Mouse (Mus musculus) neural tube, embryonic 15.5 days (tissue): ENCODE measurements around the gene Usp18. TPM values are rescaled to one million over a fixed set of nuclear protein-coding genes. Genes with fewer than 3 reads are reported as not detected.

Source experiments
- ATAC-seq: fragments of 200-750 bp; cut with Nextera tagmentation; 2 replicates; pipeline ENCODE4 v1.8.0; 2017; ENCODE audit warnings: mild to moderate bottlenecking, moderate TSS enrichment, moderate library complexity; ENCODE audit not compliant: low FRiP score
- H3K27ac ChIP-seq: fragments of 300-500 bp; sonication (generic); replicated peaks from 2 replicates; pipeline ENCODE4 v1.5.1; 2015; ENCODE audit warnings: mild to moderate bottlenecking, inconsistent platforms
- H3K27me3 ChIP-seq: fragments of 300-500 bp; sonication (generic); replicated peaks from 2 replicates; pipeline ENCODE4 v1.6.1; 2015; ENCODE audit warnings: inconsistent platforms
- H3K36me3 ChIP-seq: fragments of 300-500 bp; sonication (generic); 2 replicates; pipeline ENCODE4 v1.6.1; 2015; ENCODE audit warnings: inconsistent platforms
- H3K4me1 ChIP-seq: fragments of 300-500 bp; sonication (generic); 2 replicates; pipeline ENCODE4 v1.6.1; 2015; ENCODE audit warnings: inconsistent platforms
- H3K4me2 ChIP-seq: fragments of 300-500 bp; sonication (generic); 2 replicates; pipeline ENCODE4 v1.6.1; 2015; ENCODE audit warnings: inconsistent platforms, mild to moderate bottlenecking, moderate library complexity
- H3K4me3 ChIP-seq: fragments of 300-500 bp; sonication (generic); replicated peaks from 2 replicates; pipeline ENCODE4 v1.5.1; 2015; ENCODE audit warnings: mild to moderate bottlenecking, inconsistent platforms
- H3K9ac ChIP-seq: fragments of 300-500 bp; sonication (generic); replicated peaks from 2 replicates; pipeline ENCODE4 v1.6.1; 2015; ENCODE audit warnings: mild to moderate bottlenecking, inconsistent platforms
- H3K9me3 ChIP-seq: fragments of 300-500 bp; sonication (generic); replicated peaks from 2 replicates; pipeline ENCODE4 v1.6.1; 2016; ENCODE audit warnings: inconsistent platforms
- WGBS: fragments of 180-500 bp; shearing (Covaris S2); methylation state at CpG from one replicate; pipeline ENCODE4 v1.1.7; 2015; ENCODE audit warnings: mixed read lengths; 5-methylcytosine and 5-hydroxymethylcytosine counted together
- polyA plus RNA-seq: library from polyadenylated mRNA; unstranded; fragments of >200 nt; fragmentation: Nextera tagmentation; extraction: Ambion mirVana; gene quantifications from 2 replicates; pipeline ENCODE4 v1.2.1, GENCODE M21; 2015

The Usp18 gene
- polyA plus RNA-seq, 1 experiment from 2014 or later: 1.9 TPM

GRCm38 (mm10) chr6:121226744-121227143 is 19.0 kb upstream of the Usp18 start:
- Histone ChIP-seq H3K9ac (no peak overlapping the region), H3K4me3 (no peak overlapping the region), H3K27ac (no peak overlapping the region), H3K36me3 (no peaks in the 10 kb centered on the region), H3K27me3 (no peaks in the 10 kb centered on the region), H3K4me2 (no peak overlapping the region), H3K4me1 (no peaks in the 10 kb centered on the region), H3K9me3 (no peaks in the 10 kb centered on the region)
- ATAC-seq: no peak
- WGBS: 93% methylated on average over 2 of the region's 2 CpGs

GRCm38 (mm10) chr6:121228421-121228820 is 17.3 kb upstream of the Usp18 start:
- Histone ChIP-seq H3K9ac (no peak overlapping the region), H3K36me3 (no peaks in the 10 kb centered on the region), H3K27me3 (no peaks in the 10 kb centered on the region), H3K9me3 (no peaks in the 10 kb centered on the region), H3K27ac (no peak overlapping the region), H3K4me1 (no peaks in the 10 kb centered on the region), H3K4me3 (no peak overlapping the region), H3K4me2 (no peak overlapping the region)
- 81% methylated on average over 8 of the region's 8 CpGs for WGBS
- ATAC-seq: no peak

GRCm38 (mm10) chr6:121232652-121233051 is 13.1 kb upstream of the Usp18 start:
- Histone ChIP-seq H3K4me3 (no peak overlapping the region), H3K9me3 (no peaks in the 10 kb centered on the region), H3K36me3 (no peaks in the 10 kb centered on the region), H3K9ac (no peak overlapping the region), H3K4me2 (no peak overlapping the region), H3K27ac (no peak overlapping the region), H3K27me3 (no peaks in the 10 kb centered on the region), H3K4me1 (no peaks in the 10 kb centered on the region)
- 76% methylated on average over 1 of the region's 1 CpGs for WGBS
- no peak for ATAC-seq

DNA sequence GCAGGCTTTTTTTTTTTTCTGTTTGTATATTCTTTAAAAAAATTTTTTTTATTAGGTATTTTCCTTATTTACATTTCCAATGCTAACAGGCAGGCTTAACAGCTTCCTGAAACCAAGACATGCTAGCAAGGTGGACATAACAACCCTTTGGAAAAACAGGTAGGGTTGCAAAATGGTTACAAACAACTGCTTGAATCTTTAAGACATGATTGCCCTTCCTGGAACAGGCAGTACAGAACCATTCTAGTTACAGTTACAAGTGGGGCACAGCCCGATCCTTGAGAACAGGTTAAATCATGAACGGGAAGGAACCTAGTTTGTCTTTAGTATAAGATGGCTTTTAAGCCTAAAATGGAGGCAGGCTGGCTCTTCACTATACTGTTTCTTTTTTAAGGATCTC is 9.3 kb upstream of the Usp18 start:
- no peak overlapping the region for H3K4me2 ChIP-seq
- no peaks in the 10 kb centered on the region for H3K9me3 ChIP-seq
- 91% methylated on average over 2 of the region's 2 CpGs for WGBS
- no peak overlapping the region for H3K27ac ChIP-seq
- H3K27me3 ChIP-seq: no peaks in the 10 kb centered on the region
- H3K36me3 ChIP-seq: no peaks in the 10 kb centered on the region
- H3K4me3 ChIP-seq: no peak overlapping the region
- no peak for ATAC-seq
- no peaks in the 10 kb centered on the region for H3K4me1 ChIP-seq
- H3K9ac ChIP-seq: no peak overlapping the region

- Histone ChIP-seq H3K9ac (no peak overlapping the region), H3K4me2 (no peak overlapping the region), H3K4me1 (no peaks in the 10 kb centered on the region), H3K4me3 (no peak overlapping the region), H3K27me3 (0 out of 2 replicates have a peak, but pooled peaks cover under 1% of the 10 kb centered on the region), H3K36me3 (no peaks in the 10 kb centered on the region), H3K9me3 (no peaks in the 10 kb centered on the region), H3K27ac (no peak overlapping the region)
- 92% methylated on average over 4 of the region's 4 CpGs for WGBS
- ATAC-seq: no peak
Measured at GRCm38 (mm10) chr6:121238209-121238608, 7.5 kb upstream of the Usp18 start.

- Histone ChIP-seq H3K36me3 (no peaks in the 10 kb centered on the region), H3K9ac (no peak overlapping the region), H3K4me3 (no peak overlapping the region), H3K4me1 (peaks cover 11% of the 10 kb centered on the region), H3K27ac (no peak overlapping the region), H3K27me3 (0 out of 2 replicates have a peak, but pooled peaks cover 8% of the 10 kb centered on the region), H3K9me3 (no peaks in the 10 kb centered on the region), H3K4me2 (no peak overlapping the region)
- no peak for ATAC-seq
- WGBS: 89% methylated on average over 2 of the region's 2 CpGs
Measured at GRCm38 (mm10) chr6:121241780-121242179, 3.9 kb upstream of the Usp18 start.

DNA sequence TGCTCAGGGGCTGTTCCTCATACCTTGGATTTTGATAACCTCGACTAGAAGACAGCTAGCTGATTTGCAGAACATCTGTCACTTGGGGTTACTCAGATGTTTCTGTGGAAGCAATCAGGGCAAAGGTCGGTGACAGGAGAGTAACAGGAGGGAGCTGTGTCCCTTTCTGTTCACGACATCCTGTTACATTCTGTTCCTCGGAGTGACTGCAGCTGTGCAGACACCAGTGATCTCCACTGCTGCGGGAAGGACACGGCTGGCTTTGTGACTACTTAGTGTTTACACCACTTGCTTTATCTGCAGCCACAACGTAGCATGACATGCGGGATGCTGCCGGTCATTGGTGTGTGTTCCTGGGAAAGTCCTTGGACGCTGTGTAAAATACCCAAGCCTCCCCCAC is 2.5 kb upstream of the Usp18 start:
- Histone ChIP-seq H3K36me3 (no peaks in the 10 kb centered on the region), H3K4me3 (no peak overlapping the region), H3K4me2 (no peak overlapping the region), H3K27ac (no peak overlapping the region), H3K9me3 (no peaks in the 10 kb centered on the region), H3K27me3 (peaks cover 8% of the 10 kb centered on the region; the same call in 1 of the 2 replicates), H3K9ac (no peak overlapping the region), H3K4me1 (peaks cover 11% of the 10 kb centered on the region)
- no peak for ATAC-seq
- 63% methylated on average over 10 of the region's 10 CpGs for WGBS

DNA sequence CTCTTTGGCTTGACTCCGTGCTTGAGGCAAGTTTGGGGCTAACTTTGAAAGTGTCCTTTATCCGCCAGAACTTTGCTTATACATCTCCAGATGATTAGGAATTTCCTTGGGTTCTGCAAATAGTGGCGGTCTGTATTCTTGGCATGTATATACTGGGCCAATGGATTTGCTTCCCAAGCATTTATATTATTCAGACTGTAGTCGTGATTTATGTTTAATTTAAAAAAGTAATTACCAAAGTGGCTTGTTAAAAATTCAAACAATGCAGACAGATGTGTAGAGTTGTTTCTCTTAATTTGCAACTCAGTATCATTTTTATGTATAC is 293 bp downstream of the Usp18 start:
- Histone ChIP-seq H3K27me3 (peaks cover 8% of the 10 kb centered on the region; the same call in 1 of the 2 replicates), H3K9ac (peak overlapping the region; percentile 42)

DNA sequence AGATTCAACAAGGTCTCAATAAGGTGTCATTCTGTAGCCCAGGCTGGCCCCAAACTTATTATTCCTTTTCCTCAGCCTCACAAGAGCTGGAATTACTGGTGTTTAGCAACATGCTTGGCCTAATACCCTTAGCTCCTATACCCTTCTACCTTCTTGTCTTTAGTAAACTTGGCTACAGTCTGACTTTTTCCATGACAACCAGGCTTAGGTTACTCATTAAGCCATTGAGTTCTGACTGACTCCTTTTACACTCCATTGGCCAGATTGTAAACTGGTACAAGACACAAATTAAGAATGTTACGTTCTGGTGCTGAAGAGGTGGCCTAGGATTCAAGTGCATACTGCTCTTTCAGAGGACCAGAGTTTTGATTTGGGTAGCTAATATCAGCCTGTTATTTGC is 4.7 kb downstream of the Usp18 start:
- Histone ChIP-seq H3K36me3 (no peaks in the 10 kb centered on the region), H3K27me3 (no peaks in the 10 kb centered on the region; the same call in 1 of the 2 replicates), H3K4me2 (no peak overlapping the region), H3K9me3 (no peaks in the 10 kb centered on the region), H3K4me3 (no peak overlapping the region), H3K9ac (no peak overlapping the region), H3K27ac (no peak overlapping the region), H3K4me1 (peaks cover 6% of the 10 kb centered on the region)
- WGBS: 40% methylated on average over 1 of the region's 1 CpGs
- ATAC-seq: no peak

More for the DNA sequence above, 293 bp downstream of the Usp18 start:
- Histone ChIP-seq H3K4me2 (peak overlapping the region; percentile 92), H3K36me3 (no peaks in the 10 kb centered on the region), H3K4me1 (peaks cover 11% of the 10 kb centered on the region), H3K9me3 (no peaks in the 10 kb centered on the region), H3K27ac (no peak overlapping the region), H3K4me3 (peak overlapping the region; percentile 52)
- WGBS: 19% methylated on average over 4 of the region's 4 CpGs
- peak; percentile 42 for ATAC-seq

DNA sequence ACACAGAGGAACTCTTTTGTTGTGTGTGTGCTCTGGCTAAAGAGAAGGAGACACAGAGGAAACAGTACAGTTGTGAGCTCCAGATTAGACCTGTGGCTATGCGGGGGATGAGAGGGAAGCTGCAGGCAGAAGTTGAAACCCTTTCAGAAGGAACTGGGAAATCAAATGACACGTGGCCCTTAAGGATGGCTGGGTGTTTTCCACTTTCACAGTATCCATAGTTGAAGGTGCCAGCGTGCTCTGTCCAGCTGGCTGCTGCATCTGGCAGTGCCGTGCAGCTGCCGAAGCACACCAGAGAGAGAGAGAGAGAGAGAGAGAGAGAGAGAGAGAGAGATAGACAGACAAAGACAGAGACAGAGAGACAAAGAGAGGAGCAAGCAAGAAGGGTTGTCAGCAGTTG is 5.5 kb downstream of the Usp18 start:
- H3K27ac ChIP-seq: no peak overlapping the region
- no peaks in the 10 kb centered on the region for H3K36me3 ChIP-seq
- no peaks in the 10 kb centered on the region; the same call in 1 of the 2 replicates for H3K27me3 ChIP-seq
- ATAC-seq: no peak
- H3K4me1 ChIP-seq: no peaks in the 10 kb centered on the region
- whole genome bisulfite sequencing: 69% methylated on average over 5 of the region's 5 CpGs
- H3K9ac ChIP-seq: no peak overlapping the region
- no peaks in the 10 kb centered on the region for H3K9me3 ChIP-seq
- H3K4me3 ChIP-seq: no peak overlapping the region
- H3K4me2 ChIP-seq: no peak overlapping the region

DNA sequence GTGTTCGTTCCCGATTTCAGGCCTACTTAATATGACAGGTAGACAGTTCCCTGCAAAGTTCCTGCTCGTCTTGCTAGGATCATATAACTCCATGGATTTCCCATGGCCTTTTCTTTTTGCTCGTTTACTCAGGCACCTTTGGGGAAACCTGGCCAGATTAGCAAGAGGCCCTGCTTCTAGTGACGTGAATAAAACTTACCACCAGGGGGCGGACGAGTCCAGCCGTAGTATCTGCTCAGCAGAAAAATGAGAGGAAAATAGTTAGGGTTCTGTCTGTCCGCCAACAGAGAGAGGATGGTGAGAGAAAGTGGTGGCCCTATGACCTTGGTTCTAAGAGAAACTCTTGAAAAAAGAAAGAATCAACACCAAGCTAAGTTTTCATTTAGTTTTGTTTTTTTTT is 14.8 kb downstream of the Usp18 start:
- ATAC-seq: no peak
- WGBS: 35% methylated on average over 9 of the region's 9 CpGs

DNA sequence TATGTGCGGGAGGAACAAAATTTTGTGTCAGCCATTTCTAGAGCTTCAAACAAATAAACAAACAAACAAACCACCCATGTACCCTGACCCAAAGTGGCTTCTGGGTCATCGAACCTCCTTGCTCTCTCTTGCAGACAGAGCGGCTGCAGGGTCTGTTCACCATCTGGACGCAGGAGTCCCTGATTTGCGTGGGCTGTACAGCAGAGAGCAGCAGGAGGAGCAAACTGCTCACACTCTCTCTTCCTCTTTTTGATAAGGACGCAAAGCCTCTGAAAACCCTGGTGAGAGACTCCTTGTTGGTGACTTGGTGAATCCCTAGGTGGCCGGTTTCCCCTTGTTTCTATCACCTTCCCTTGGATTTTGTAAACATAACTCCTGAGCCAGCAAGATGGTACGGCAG is 15.5 kb downstream of the Usp18 start:
- Histone ChIP-seq H3K27me3 (no peaks in the 10 kb centered on the region), H3K9me3 (no peaks in the 10 kb centered on the region), H3K4me2 (no peak overlapping the region), H3K4me3 (no peak overlapping the region), H3K36me3 (0 out of 2 replicates have a peak, but pooled peaks cover 2% of the 10 kb centered on the region), H3K4me1 (no peaks in the 10 kb centered on the region), H3K27ac (no peak overlapping the region), H3K9ac (no peak overlapping the region)
- WGBS: 91% methylated on average over 8 of the region's 8 CpGs
- no peak for ATAC-seq

More for the DNA sequence above, 14.8 kb downstream of the Usp18 start:
- Histone ChIP-seq H3K9ac (no peak overlapping the region), H3K4me3 (no peak overlapping the region), H3K9me3 (no peaks in the 10 kb centered on the region), H3K27ac (no peak overlapping the region), H3K27me3 (no peaks in the 10 kb centered on the region), H3K4me2 (no peak overlapping the region), H3K4me1 (no peaks in the 10 kb centered on the region), H3K36me3 (no peaks in the 10 kb centered on the region)

DNA sequence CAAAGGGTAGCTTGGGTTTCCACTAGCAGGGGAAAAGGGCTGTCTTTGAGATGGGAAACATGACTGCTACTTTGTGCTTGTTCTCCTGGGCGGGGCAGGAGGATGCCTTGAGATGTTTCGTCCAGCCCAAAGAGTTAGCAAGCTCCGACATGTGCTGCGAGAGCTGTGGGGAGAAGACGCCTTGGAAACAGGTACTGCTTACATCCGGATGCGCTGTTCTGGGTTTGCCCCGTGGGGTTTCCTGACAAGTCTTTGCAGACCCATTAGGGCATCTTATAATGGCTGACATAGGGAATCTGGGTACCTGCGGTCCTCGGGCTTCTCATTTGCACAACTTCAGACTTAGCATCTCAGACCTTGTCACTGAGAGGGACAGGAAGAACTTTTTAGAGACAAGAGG is 16.3 kb downstream of the Usp18 start:
- Histone ChIP-seq H3K4me1 (no peaks in the 10 kb centered on the region), H3K9me3 (no peaks in the 10 kb centered on the region), H3K36me3 (0 out of 2 replicates have a peak, but pooled peaks cover 2% of the 10 kb centered on the region), H3K9ac (no peak overlapping the region), H3K27ac (no peak overlapping the region), H3K27me3 (no peaks in the 10 kb centered on the region), H3K4me2 (no peak overlapping the region), H3K4me3 (no peak overlapping the region)
- 92% methylated on average over 10 of the region's 10 CpGs for WGBS
- no peak for ATAC-seq
